Mouse (Mus musculus) adrenal gland, postnatal 14 days (tissue): Measurements from ENCODE around the gene Phb2. TPM values are rescaled to one million over a fixed set of nuclear protein-coding genes. Genes with fewer than 3 reads are reported as not detected.

Experiments used
- DNase-seq: peaks from one replicate; pipeline ENCODE4 v3.0.0; 2021; ENCODE audit warnings: mixed read lengths
- microRNA-seq, 2 experiments: library from miRNA; unstranded; fragments of <30 nt; microRNA quantifications; one replicate each; pipeline ENCODE4 v1.2.0; 2021
- total RNA-seq: library from RNA; stranded (reverse); gene quantifications from 2 replicates; pipeline ENCODE4 v1.2.3, GENCODE M21; 2021

The Phb2 gene
- total RNA-seq, 1 experiment from 2014 or later: 392 TPM

GRCm38 (mm10) chr6:124746654-124747632, 34.8 kb downstream of the Phb2 start:
- DNase-seq: no peak

DNA sequence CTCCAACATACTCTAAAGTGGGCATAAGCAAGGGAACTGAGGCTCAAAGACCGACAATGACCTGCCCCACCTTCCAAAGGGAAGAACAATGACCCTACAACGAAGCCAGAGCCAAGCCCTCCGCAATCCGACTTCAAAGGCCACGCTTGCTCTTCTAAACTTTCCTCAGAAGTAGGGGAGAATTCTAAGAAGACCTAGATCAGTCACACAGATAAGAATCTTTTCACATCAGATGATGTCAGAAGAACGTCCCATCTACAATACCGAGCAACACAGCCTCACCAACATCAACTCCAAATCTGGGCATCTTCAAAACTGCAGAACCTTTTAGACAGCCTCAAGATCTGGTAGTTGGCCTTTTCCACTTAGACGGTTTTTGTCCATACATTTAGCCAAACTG, 38.3 kb downstream of the Phb2 start:
- DNase-seq: no peak

GRCm38 (mm10) chr6:124753861-124754260, 41.7 kb downstream of the Phb2 start:
- no peak for DNase-seq

DNA sequence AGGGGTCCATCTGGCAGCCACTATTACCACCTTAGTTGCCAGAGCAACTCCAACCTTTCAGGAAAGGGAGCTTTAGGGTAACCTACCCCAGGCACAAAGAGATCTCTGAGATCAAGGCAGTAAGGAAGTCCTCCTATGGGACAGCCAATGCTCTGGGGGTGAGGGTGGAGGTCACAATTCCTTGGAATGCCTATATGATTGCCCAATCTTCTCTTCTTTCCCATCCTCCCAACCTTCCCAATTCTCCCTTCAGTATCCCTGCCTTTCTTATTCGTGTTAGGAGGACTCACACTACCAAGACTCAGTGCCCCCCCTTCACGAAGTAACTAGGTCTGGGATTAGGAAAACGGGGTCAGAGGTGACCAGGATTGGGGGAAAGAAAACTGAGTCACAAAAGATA, 43.2 kb downstream of the Phb2 start:
- DNase-seq: no peak

GRCm38 (mm10) chr6:124755831-124756595, 43.9 kb downstream of the Phb2 start, which contains the start of the genes Gm45234 and Atn1:
Gene Gm45234 (minus strand): TSS chr6:124756021.
Gene Atn1 (minus strand): TSS chr6:124756524.
- peak; percentile 89 for DNase-seq

GRCm38 (mm10) chr6:124756652-124757350, 44.7 kb downstream of the Phb2 start:
- DNase-seq: peak; percentile 93

DNA sequence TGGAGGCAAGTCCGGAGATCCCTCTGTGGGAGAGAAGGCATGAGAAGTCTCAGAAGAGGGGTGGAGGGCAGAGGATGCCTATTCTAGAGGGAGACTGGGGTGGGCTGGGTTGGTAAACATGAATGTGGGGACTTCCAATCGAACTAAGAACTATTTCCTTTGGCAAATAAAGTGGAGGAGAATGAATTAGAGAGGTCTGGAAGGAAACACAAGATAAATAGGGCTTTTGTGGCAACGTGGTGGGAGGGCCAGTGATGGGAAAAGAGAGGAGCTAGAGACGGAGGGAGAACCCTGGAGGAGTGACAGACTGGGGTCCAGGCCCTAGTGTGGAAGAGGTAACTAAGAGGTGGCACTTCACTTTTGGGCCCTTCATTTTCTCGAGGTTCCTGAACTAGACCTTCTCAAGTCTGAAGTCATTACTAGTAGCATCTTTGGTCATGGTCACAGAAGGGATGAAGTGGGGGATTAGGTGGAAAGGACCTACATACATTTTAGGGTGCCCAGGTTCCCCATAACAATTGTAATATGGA, 45.3 kb downstream of the Phb2 start:
- DNase-seq: no peak

DNA sequence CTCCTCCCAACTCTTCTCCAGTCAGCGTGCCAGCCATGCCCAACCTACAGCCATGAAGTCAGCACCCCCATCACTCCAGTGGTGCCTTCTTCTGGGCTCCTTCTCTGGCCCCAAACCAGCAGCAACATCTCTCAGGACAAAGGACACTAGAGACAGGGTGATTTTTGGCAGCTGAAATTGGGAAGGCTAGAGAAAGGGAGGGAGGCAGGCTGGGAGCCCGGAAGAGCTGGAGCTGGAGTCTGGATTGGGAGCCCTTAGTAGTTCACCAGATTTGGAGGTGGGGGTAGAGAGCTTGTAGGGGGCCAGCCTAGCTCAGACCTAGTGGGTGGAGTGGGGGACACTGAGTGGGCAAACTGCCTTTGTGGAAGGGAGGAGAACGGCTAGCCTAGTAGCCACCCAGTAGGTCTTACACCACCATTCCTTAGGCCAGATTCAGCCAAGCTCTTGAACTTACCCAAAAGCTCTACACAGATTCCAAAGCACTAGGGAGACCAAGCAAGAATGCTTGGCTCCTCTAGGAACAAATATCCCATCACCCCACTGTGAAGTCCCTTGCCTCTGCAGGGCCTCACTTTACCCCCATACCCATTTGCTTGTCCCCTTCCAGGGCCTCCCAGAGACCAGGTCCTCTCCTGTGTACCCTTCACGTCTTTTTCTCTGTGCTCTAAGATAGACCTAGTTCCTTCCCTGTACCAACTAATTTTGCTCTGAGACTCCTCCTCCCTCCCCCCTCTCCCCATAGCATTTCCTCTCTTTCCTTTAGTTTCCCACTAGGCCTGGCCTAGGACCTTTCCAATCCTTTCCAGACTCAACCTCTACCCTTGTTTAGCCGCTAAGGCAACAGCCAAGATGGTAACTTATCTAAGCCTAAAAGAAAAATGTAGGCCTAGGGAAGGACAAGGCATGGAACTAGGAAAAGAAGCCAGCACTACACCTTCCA, 46.0 kb downstream of the Phb2 start:
- peak; percentile 73 for DNase-seq

DNA sequence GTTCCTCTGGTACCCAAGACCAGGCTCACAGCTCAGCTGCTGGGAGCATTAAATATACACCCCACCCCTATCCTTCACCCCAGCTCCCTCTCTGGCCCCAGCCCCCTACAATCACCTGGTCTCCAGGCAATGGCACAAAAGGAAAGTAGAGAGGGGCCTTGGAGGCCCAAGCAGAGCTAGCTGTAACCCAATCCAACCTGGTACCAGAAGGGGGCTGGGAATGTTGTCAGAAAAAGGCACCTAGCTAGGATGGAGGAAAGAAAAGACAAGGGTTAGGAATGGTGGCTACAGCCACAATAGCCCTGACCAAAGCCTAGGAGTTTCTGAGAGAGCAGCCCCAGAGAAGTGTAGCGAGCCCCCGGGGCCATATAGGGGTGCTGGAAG, 46.7 kb downstream of the Phb2 start:
- DNase-seq: no peak

DNA sequence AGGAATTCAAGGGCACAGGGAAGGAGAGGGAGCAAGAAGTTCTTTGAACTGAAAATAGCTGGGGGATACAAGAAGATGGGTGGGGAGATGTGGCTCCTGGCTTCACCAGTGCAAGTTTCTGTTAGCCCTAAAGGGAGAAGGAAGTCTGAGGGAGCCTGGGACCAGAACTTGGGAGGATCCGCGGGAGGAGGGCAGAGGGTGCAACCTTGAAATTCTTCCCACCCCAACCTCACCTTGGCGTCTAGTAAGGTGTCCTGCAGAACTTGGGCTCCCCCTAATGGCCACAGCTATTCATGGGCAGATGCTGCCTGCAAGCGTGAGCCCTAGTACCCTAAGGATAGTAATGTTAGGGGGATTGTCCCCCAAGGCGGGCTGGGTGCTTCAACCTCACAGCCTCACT, 47.1 kb downstream of the Phb2 start:
- peak; percentile 93 for DNase-seq

GRCm38 (mm10) chr6:124765951-124766350, 53.8 kb downstream of the Phb2 start:
- DNase-seq: no peak

Small RNA genes within 50 kb of the gene (microRNA-seq; reads per million reads assigned to microRNA genes)
- 4.2 to 13.2 reads per million in 2 experiments for gene Mir141
- 53.3 to 54.0 reads per million in 2 experiments for gene Mir200c

Other genes with a start within 250 kb of the Phb2 start
- 87.3 and 118 TPM in 2 replicates for gene Clstn3, start 247.5 kb upstream of the Phb2 start, total RNA-seq
- 9.2 and 17.6 TPM in 2 replicates for gene C1rl, start 219.2 kb upstream of the Phb2 start, total RNA-seq
- 34.4 and 39.6 TPM in 2 replicates for gene C1ra, start 199.9 kb upstream of the Phb2 start, total RNA-seq
- 51.8 and 66.5 TPM in 2 replicates for gene C1s1, start 170.0 kb upstream of the Phb2 start, total RNA-seq
- 3.1 and 6.0 TPM in 2 replicates for gene C1rb, start 142.0 kb upstream of the Phb2 start, total RNA-seq
- gene C1s2, start 76.3 kb upstream of the Phb2 start, total RNA-seq: 2.7 and 2.9 TPM in 2 replicates
- 78.0 and 82.3 TPM in 2 replicates for gene Lpcat3, start 49.3 kb upstream of the Phb2 start, total RNA-seq
- gene Emg1, start 158 bp upstream of the Phb2 start, total RNA-seq: 79.7 and 87.9 TPM in 2 replicates
- gene Ptpn6, start 26.4 kb downstream of the Phb2 start, total RNA-seq: 7.3 and 23.1 TPM in 2 replicates
- 338 and 346 TPM in 2 replicates for gene Grcc10, start 29.0 kb downstream of the Phb2 start, total RNA-seq
- not detected in 2 replicates for gene Gm45234, start 43.7 kb downstream of the Phb2 start, total RNA-seq
- 70.3 and 84.6 TPM in 2 replicates for gene Atn1, start 44.2 kb downstream of the Phb2 start, total RNA-seq
- 13.0 and 18.9 TPM in 2 replicates for gene Eno2, start 57.3 kb downstream of the Phb2 start, total RNA-seq
- gene Lrrc23, start 67.4 kb downstream of the Phb2 start, total RNA-seq: not detected in 2 replicates
- gene Spsb2, start 96.3 kb downstream of the Phb2 start, total RNA-seq: 13.0 and 14.6 TPM in 2 replicates
- gene Tpi1, start 102.0 kb downstream of the Phb2 start, total RNA-seq: 425 and 436 TPM in 2 replicates
- gene Usp5, start 117.1 kb downstream of the Phb2 start, total RNA-seq: 83.2 and 103 TPM in 2 replicates
- gene Cdca3, start 117.2 kb downstream of the Phb2 start, total RNA-seq: 22.2 and 26.1 TPM in 2 replicates
- 9.4 and 9.5 TPM in 2 replicates for gene Gnb3, start 127.9 kb downstream of the Phb2 start, total RNA-seq
- 21.4 and 26.1 TPM in 2 replicates for gene P3h3, start 145.4 kb downstream of the Phb2 start, total RNA-seq
- 1.6 and 2.3 TPM in 2 replicates for gene Gpr162, start 151.6 kb downstream of the Phb2 start, total RNA-seq
- 1.4 and 13.0 TPM in 2 replicates for gene Cd4, start 175.9 kb downstream of the Phb2 start, total RNA-seq
- gene Lag3, start 199.4 kb downstream of the Phb2 start, total RNA-seq: 1.5 and 2.5 TPM in 2 replicates
- 917 and 925 TPM in 2 replicates for gene Ptms, start 207.8 kb downstream of the Phb2 start, total RNA-seq
- gene Mlf2, start 219.1 kb downstream of the Phb2 start, total RNA-seq: 274 and 276 TPM in 2 replicates